Mouse (Mus musculus) liver, embryonic 12.5 days (tissue): ENCODE data around the gene Gm7534. TPM values are rescaled to one million over a fixed set of nuclear protein-coding genes. Genes with fewer than 3 reads are reported as not detected.
A peak's percentile ranks its signal among the peaks of the same experiment; 100 is the strongest.
"Not testable (repeated sequence)": the region's sequence is repeated elsewhere in the genome, so short reads cannot be mapped to it uniquely, and the experiment has no call there.

ENCODE experiments used
- ATAC-seq: fragments of 200-750 bp; cut with Nextera tagmentation; 2 replicates; pipeline ENCODE4 v1.8.0; 2017; ENCODE audit warnings: moderate number of reproducible peaks, mild to moderate bottlenecking, moderate library complexity
- H3K27ac ChIP-seq: fragments of 300-500 bp; sonication (generic); 2 replicates; pipeline ENCODE4 v1.5.1; 2016; ENCODE audit warnings: mild to moderate bottlenecking
- H3K27me3 ChIP-seq: fragments of 300-500 bp; sonication (generic); replicated peaks from 2 replicates; pipeline ENCODE4 v1.6.1; 2016; ENCODE audit warnings: mild to moderate bottlenecking, moderate library complexity
- H3K36me3 ChIP-seq: fragments of 300-500 bp; sonication (generic); 2 replicates; pipeline ENCODE4 v1.6.1; 2016; ENCODE audit warnings: mild to moderate bottlenecking, moderate library complexity
- H3K4me1 ChIP-seq: fragments of 300-500 bp; sonication (generic); 2 replicates; pipeline ENCODE4 v1.6.1; 2016
- H3K4me2 ChIP-seq: fragments of 300-500 bp; sonication (generic); 2 replicates; pipeline ENCODE4 v1.6.1; 2016; ENCODE audit warnings: mild to moderate bottlenecking, moderate library complexity
- H3K4me3 ChIP-seq: fragments of 300-500 bp; sonication (generic); 2 replicates; pipeline ENCODE4 v1.5.1; 2016; ENCODE audit warnings: mild to moderate bottlenecking, moderate library complexity
- H3K9ac ChIP-seq: fragments of 300-500 bp; sonication (generic); 2 replicates; pipeline ENCODE4 v1.6.1; 2016; ENCODE audit warnings: mild to moderate bottlenecking, moderate library complexity
- H3K9me3 ChIP-seq: fragments of 300-500 bp; sonication (generic); replicated peaks from 2 replicates; pipeline ENCODE4 v1.6.1; 2016; ENCODE audit warnings: mild to moderate bottlenecking, moderate library complexity
- WGBS: fragments of 180-500 bp; shearing (Covaris S2); methylation state at CpG from one replicate; pipeline ENCODE4 v1.1.7; 2016; ENCODE audit not compliant: insufficient replicate concordance; 5-methylcytosine and 5-hydroxymethylcytosine counted together
- polyA plus RNA-seq: library from polyadenylated mRNA; unstranded; fragments of >200 nt; fragmentation: Nextera tagmentation; extraction: Ambion mirVana; gene quantifications from 2 replicates; pipeline ENCODE4 v1.2.1, GENCODE M21; 2016

Gene Gm7534
- polyA plus RNA-seq, 1 experiment from 2014 or later: not detected

DNA sequence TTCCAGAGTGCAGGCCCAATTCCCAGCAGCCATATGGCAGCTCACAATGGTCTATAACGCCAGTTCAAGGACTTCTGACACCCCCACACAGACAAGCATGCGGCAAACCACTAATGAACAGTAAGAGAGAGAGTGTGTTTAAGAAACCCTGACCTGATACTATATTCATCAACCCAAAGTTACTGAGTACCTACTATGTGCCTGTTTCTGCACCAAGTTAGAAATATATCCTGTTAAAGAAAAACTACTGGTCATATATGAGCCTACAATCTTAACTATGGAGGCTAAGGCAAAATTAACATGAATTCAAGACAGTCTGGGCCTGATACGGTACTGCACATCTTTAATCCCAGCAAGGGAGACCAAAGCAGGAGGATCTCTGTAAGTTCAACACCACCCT lies 17.2 kb downstream of the Gm7534 start:
- Histone ChIP-seq H3K9ac (peak overlapping the region; percentile 92), H3K27ac (peak overlapping the region; percentile 85; the same call in 1 of the 2 replicates), H3K4me3 (peak overlapping the region; percentile 86), H3K36me3 (peaks cover 11% of the 10 kb centered on the region; the same call in 1 of the 2 replicates), H3K27me3 (peaks cover 2% of the 10 kb centered on the region; the same call in 1 of the 2 replicates), H3K4me1 (peaks cover 56% of the 10 kb centered on the region), H3K4me2 (peak overlapping the region; percentile 92), H3K9me3 (no peaks in the 10 kb centered on the region)
- WGBS: 84% methylated on average over 3 of the region's 3 CpGs
- ATAC-seq: no peak

DNA sequence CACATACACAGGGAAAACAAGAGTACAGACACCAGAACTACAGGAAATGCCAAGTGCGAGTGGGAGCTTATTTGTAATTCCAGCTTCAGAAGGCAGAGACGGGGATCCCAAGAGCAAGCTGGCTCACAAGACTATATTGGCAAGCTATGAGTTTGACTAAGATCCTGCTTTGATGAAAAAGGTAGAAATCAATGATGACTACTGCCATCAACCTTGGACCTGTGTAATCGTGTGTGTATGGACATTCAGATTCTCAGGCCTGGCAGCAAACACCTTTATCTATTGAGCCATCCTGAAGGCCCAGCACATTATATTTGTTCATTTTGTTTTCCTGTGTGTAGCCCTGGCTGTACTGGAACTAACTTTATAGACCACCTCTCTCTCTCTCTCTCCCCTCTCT lies 19.1 kb downstream of the Gm7534 start:
- H3K9ac ChIP-seq: no peak overlapping the region
- peaks cover 72% of the 10 kb centered on the region for H3K4me1 ChIP-seq
- H3K27me3 ChIP-seq: no peaks in the 10 kb centered on the region
- H3K36me3 ChIP-seq: peaks cover 13% of the 10 kb centered on the region; the same call in 1 of the 2 replicates
- H3K4me3 ChIP-seq: no peak overlapping the region
- 76% methylated on average over 3 of the region's 3 CpGs for WGBS
- no peak overlapping the region for H3K4me2 ChIP-seq
- H3K9me3 ChIP-seq: no peaks in the 10 kb centered on the region
- no peak for ATAC-seq
- peak overlapping the region; percentile 45; the same call in 1 of the 2 replicates for H3K27ac ChIP-seq

GRCm38 (mm10) chr4:134181825-134182224 lies 21.0 kb downstream of the Gm7534 start:
- Histone ChIP-seq H3K27me3 (no peaks in the 10 kb centered on the region), H3K4me1 (peaks cover 78% of the 10 kb centered on the region), H3K27ac (peak overlapping the region; percentile 85), H3K9ac (peak overlapping the region; percentile 50), H3K36me3 (peaks cover 13% of the 10 kb centered on the region; the same call in 1 of the 2 replicates), H3K4me3 (peak overlapping the region; percentile 14; the same call in 1 of the 2 replicates), H3K4me2 (peak overlapping the region; percentile 56), H3K9me3 (no peaks in the 10 kb centered on the region)
- peak; percentile 81 for ATAC-seq

- Histone ChIP-seq H3K4me1 (peaks cover 77% of the 10 kb centered on the region), H3K4me2 (peak overlapping the region; percentile 56)
- 29% methylated on average over 1 of the region's 1 CpGs for WGBS
These were observed 21.7 kb downstream of the Gm7534 start for GRCm38 (mm10) chr4:134181112-134181511.

DNA sequence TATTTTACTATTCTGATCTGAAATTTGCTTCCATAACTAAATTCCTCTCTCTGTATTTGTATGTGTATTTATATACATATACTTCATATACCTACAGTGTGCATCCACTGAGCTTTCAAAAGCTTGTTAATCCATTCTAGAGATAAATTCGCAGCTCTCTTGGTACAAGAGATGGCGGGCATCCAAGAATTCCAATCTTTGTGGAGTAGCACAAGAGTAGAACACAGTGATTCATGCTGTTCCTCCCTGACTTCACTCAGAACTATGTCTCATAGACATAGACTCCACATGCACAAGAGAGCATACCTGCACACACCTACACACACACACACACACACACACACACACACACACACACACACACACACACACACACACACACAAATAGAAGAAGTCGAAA lies 30.4 kb downstream of the Gm7534 start:
- no peaks in the 10 kb centered on the region for H3K27me3 ChIP-seq
- no peak for ATAC-seq
- peaks cover under 1% of the 10 kb centered on the region; the same call in 1 of the 2 replicates for H3K4me1 ChIP-seq
- no peaks in the 10 kb centered on the region for H3K9me3 ChIP-seq
- H3K4me3 ChIP-seq: no peak overlapping the region
- no peak overlapping the region for H3K27ac ChIP-seq
- H3K4me2 ChIP-seq: no peak overlapping the region
- H3K36me3 ChIP-seq: peaks cover 43% of the 10 kb centered on the region
- 79% methylated on average over 3 of the region's 3 CpGs for WGBS
- no peak overlapping the region for H3K9ac ChIP-seq

More at GRCm38 (mm10) chr4:134181112-134181511, 21.7 kb downstream of the Gm7534 start:
- peaks cover 19% of the 10 kb centered on the region for H3K36me3 ChIP-seq
- H3K4me3 ChIP-seq: peak overlapping the region; percentile 15
- H3K9me3 ChIP-seq: no peaks in the 10 kb centered on the region
- H3K27me3 ChIP-seq: no peaks in the 10 kb centered on the region
- peak overlapping the region; percentile 85 for H3K27ac ChIP-seq
- peak overlapping the region; percentile 50 for H3K9ac ChIP-seq
- peak; percentile 88 for ATAC-seq

DNA sequence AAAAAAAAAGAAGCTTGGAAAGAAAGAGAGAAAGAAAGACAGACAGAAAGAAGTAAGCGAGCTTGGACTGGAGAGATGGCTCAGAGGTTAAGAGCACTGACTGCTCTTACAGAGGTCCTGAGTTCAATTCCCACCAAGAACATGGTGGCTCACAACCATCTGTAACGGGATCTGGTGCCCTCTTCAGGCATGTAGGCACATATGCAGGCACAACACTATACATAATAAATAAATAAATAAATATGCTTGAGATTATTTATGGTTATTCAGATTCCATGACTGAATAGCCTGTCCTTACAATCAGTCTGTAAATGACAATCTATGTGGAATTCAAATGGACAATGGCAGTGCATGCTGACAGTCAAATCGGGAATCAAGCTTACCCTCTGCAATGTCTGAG lies 35.9 kb downstream of the Gm7534 start:
- H3K4me1 ChIP-seq: peaks cover 27% of the 10 kb centered on the region
- H3K27ac ChIP-seq: no peak overlapping the region
- H3K36me3 ChIP-seq: peaks cover 55% of the 10 kb centered on the region
- no peak overlapping the region for H3K4me3 ChIP-seq
- H3K9me3 ChIP-seq: no peaks in the 10 kb centered on the region
- WGBS: 87% methylated on average over 3 of the region's 3 CpGs
- H3K27me3 ChIP-seq: no peaks in the 10 kb centered on the region
- no peak overlapping the region for H3K9ac ChIP-seq
- no peak overlapping the region for H3K4me2 ChIP-seq
- ATAC-seq: no peak

GRCm38 (mm10) chr4:134165548-134166465 lies 37.0 kb downstream of the Gm7534 start:
- H3K9me3 ChIP-seq: no peaks in the 10 kb centered on the region
- 0 out of 2 replicates have a peak overlapping the region, but pooled peaks have one; percentile 35 for H3K9ac ChIP-seq
- H3K27me3 ChIP-seq: no peaks in the 10 kb centered on the region
- H3K4me2 ChIP-seq: peak overlapping the region; percentile 44
- 75% methylated on average over 3 of the region's 3 CpGs for WGBS
- peaks cover 45% of the 10 kb centered on the region for H3K36me3 ChIP-seq
- peak overlapping the region; percentile 80 for H3K27ac ChIP-seq
- peak; percentile 76 for ATAC-seq
- peaks cover 27% of the 10 kb centered on the region for H3K4me1 ChIP-seq
- 0 out of 2 replicates have a peak overlapping the region, but pooled peaks have one; percentile 3 for H3K4me3 ChIP-seq

DNA sequence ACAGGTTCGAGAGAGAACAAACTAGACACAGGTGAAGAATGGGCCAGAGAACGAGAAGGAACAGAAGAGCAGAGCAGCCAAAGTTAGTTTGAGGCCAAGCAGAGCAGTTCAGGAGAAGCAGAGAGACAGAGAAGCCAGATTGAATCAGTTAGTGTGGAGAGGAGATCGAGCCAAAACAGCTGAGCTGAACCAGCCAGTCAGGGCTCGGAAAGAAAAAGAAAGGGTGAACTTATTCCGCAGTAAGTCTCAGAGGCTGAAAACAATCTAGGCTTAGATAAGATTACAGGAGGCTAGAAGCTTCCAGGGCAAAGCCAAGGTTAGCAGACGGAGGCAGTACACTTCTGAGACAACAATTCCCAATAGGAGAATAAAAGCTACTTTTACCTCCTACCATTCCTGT lies 37.8 kb downstream of the Gm7534 start:
- peak overlapping the region; percentile 35; the same call in 1 of the 2 replicates for H3K9ac ChIP-seq
- peaks cover 27% of the 10 kb centered on the region for H3K4me1 ChIP-seq
- no peaks in the 10 kb centered on the region for H3K27me3 ChIP-seq
- peak overlapping the region; percentile 44 for H3K4me2 ChIP-seq
- peak overlapping the region; percentile 80 for H3K27ac ChIP-seq
- 26% methylated on average over 6 of the region's 6 CpGs for WGBS
- H3K36me3 ChIP-seq: peaks cover 37% of the 10 kb centered on the region
- H3K9me3 ChIP-seq: no peaks in the 10 kb centered on the region
- peak; percentile 66; the same call in 1 of the 2 replicates for ATAC-seq
- no peak overlapping the region for H3K4me3 ChIP-seq

GRCm38 (mm10) chr4:134164591-134164990 lies 38.2 kb downstream of the Gm7534 start:
- H3K9ac ChIP-seq: no peak overlapping the region
- H3K4me2 ChIP-seq: peak overlapping the region; percentile 44
- H3K9me3 ChIP-seq: no peaks in the 10 kb centered on the region
- WGBS: 79% methylated on average over 5 of the region's 6 CpGs
- ATAC-seq: no peak
- no peaks in the 10 kb centered on the region for H3K27me3 ChIP-seq
- H3K36me3 ChIP-seq: peaks cover 35% of the 10 kb centered on the region
- H3K27ac ChIP-seq: peak overlapping the region; percentile 80
- H3K4me1 ChIP-seq: peaks cover 27% of the 10 kb centered on the region
- H3K4me3 ChIP-seq: no peak overlapping the region

- Histone ChIP-seq H3K4me1 (peaks cover 14% of the 10 kb centered on the region), H3K9ac (peak overlapping the region; percentile 63), H3K4me2 (peak overlapping the region; percentile 57), H3K4me3 (peak overlapping the region; percentile 68), H3K27ac (0 out of 2 replicates have a peak overlapping the region, but pooled peaks have one; percentile 45), H3K36me3 (peaks cover 19% of the 10 kb centered on the region)
- 2% methylated on average over 30 of the region's 30 CpGs for WGBS
- not testable (repeated sequence) for H3K9me3 ChIP-seq, ATAC-seq, H3K27me3 ChIP-seq
These were observed 42.7 kb downstream of the Gm7534 start for GRCm38 (mm10) chr4:134160071-134160470.

GRCm38 (mm10) chr4:134158774-134159173 lies 44.0 kb downstream of the Gm7534 start:
- ATAC-seq: no peak
- Histone ChIP-seq H3K9ac (no peak overlapping the region), H3K36me3 (peaks cover 25% of the 10 kb centered on the region), H3K27ac (no peak overlapping the region), H3K9me3 (no peaks in the 10 kb centered on the region), H3K4me2 (peak overlapping the region; percentile 30), H3K27me3 (no peaks in the 10 kb centered on the region), H3K4me1 (peaks cover 7% of the 10 kb centered on the region), H3K4me3 (no peak overlapping the region)
- WGBS: 77% methylated on average over 6 of the region's 6 CpGs

- Histone ChIP-seq H3K27me3 (no peaks in the 10 kb centered on the region), H3K9me3 (no peaks in the 10 kb centered on the region), H3K27ac (no peak overlapping the region), H3K9ac (no peak overlapping the region), H3K36me3 (peaks cover 37% of the 10 kb centered on the region), H3K4me3 (no peak overlapping the region), H3K4me1 (peaks cover 7% of the 10 kb centered on the region), H3K4me2 (no peak overlapping the region)
- no peak for ATAC-seq
- WGBS: 85% methylated on average over 2 of the region's 2 CpGs
These were observed 45.2 kb downstream of the Gm7534 start for GRCm38 (mm10) chr4:134157558-134157957.
